Mouse (Mus musculus): ENCODE data around the gene Vav3. TPM values are rescaled to one million over a fixed set of nuclear protein-coding genes. Genes with fewer than 3 reads are reported as not detected.
A peak's percentile ranks its signal among the peaks of the same experiment; 100 is the strongest.

Vav3 gene
- 10 to 100 TPM; 13.0 to 16.5 TPM for total RNA-seq (2021)
- long read RNA-seq, full-length matches to known transcripts = 14 of 20 reads
- long read RNA-seq, partial matches to known transcripts = 4 of 20 reads
- long read RNA-seq, other reads (novel, unspliced or antisense) = 2 of 20 reads

DNA sequence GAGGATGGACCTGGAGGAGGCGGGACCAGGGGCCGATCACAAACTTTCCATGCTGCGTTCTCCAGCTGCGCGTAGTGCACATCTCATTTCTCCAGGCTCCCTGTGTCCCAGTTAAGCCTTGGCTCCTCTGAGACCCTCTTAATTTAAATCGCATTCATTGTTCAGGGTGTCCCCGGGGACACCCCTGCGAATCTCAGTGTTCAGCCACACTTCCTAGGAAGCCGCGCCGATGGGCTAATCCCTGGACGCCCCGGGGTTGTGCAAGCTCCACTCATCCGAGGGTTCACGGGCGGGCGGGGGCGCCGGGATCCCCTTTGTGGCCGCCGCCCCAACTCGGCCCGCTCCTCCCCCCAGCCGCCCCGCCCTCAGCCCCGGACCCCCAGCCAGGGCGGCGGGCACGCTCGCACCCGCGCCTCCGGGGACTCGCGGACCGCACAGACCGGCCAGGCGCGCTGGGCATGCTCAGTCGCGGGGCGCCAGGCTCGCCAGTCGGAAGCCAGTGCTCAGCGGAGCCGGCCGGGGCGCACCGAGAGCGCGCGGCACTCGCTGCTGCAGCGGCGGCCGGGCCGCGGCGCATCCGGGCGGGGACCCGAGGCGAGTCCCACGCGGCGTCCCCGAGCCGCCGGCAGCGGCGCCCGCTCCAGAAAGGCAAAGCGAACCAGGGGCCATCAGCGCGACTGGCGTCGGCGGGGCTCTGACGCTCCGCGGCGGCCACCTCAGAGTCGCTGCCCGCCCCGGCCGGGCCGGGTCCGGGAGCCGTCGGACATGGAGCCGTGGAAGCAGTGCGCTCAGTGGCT lies at the start of gene Vav3:
Gene Vav3 (plus strand): TSS at position 380 of the 797 bp plus-strand sequence.
- peak in 1 of 2 experiments; percentile 54 for DNase-seq (ENCODE audit: low spot score in 2 of 2)

DNA sequence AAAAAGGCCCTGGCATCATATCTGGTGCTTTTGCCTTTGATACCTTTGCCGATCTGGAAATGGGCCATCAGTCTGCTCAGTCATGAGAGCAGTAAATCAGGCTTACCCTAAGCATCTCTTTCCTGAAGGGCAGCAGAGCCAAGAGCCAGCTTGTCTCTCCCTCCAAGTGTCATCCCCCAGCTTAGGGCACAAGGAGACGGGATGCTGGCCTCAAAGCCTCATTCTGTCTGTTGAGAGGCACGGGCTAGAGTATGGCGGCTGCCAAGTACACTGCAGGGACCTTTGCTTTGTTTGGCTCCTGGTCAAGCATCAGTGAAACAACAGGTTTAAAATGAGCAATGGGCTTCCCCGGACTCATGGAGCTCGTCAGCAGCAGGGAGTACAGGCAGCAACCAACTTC lies 41.6 kb upstream of the Vav3 start:
- no peak for DNase-seq (ENCODE audit: low spot score in 2 of 2)

DNA sequence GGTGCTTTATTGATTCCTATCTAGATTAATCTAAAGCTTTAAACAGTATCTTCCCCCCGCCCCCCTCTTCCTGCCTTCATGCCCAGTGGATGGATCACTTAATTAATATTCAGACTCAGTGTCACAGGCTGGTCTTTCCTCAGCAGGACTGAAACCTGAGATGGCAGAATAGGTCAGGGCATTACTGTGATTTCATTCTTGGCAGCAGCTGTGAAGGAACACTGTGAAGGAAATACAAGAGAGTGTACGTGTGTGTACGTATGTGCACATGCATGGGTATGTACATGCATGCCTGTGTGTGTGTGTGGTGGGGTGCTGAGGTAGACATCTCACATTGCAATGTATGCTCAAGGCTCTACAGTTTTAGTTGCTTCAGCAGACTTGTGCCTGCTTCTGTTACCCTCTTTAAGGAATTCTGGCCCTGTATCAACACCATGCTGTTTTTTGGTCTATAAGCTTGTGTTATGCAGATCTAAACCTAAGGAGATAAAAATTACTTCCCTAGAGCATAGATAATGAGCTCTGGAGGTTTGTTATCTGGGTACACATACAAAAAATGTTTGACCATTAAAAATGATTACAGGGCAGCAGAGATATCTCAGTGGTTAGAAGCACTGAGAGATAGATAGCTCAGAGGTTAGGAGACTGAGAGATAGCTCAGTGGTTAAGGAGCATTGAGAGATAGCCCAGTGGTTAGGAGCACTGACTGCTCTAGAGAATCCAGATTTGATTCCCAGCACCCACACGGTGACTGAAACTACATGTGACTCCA lies 41.0 kb upstream of the Vav3 start:
- DNase-seq (ENCODE audit: low spot score in 2 of 2) = no peak

DNA sequence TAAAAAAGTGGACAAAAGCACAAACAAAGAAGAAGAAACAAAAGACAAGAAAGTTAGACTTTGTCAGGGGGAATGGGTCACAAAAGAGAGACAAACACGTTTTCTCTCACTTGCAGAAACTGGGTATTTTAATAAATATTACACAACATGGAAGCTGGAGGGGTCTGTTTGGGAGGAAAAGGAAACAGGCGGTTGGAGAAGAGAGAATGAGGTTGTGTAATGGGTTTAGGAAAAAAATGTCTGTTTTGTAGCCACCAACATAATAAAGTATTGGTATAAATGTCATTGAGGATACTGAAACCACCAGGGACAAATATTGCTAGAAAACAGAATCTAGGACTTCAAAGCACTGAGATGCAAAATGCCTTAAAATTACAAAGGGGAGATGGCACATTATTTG lies 38.4 kb upstream of the Vav3 start:
- DNase-seq (ENCODE audit: low spot score in 2 of 2) = no peak

DNA sequence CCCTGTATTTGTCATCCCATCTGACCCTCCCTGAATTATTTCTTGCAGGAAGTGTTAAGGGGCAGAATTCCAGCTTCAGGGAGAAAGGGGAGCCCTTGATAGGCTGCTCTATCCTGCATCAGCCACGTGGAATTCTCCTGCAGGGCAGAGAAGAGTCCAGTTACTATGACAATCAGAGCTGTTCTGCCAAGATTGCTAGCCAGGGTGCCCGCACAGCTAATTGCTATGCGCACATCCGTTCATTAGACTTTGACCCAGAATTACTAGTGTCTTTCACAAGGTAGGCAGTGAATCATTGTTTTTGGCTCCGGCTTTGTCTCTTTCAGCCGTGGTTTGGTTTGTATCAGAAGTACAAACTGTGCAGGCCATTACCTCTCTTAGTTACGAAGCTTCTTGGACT lies 33.0 kb upstream of the Vav3 start:
- DNase-seq (ENCODE audit: low spot score in 2 of 2) = peak in 1 of 2 experiments; percentile 44

DNA sequence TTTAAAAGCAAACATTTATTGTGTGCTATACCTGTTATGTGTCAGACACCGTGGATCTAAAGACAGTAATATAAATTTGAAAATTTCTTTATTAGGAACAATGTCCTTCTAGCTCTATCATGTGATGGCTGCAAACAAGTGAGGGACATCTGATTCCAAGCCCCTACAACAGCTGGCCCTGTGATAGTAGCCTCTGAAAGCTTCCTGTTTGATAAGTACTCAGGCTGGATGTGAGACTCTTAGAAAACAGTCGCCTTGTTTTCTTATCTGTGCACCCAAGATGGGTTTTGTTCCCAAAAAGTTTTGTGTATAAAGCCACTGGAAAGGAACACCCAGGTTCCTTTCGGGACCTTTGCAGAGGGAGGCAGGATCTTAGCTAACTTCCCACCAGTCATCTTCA lies 32.0 kb upstream of the Vav3 start:
- no peak for DNase-seq (ENCODE audit: low spot score in 2 of 2)

DNA sequence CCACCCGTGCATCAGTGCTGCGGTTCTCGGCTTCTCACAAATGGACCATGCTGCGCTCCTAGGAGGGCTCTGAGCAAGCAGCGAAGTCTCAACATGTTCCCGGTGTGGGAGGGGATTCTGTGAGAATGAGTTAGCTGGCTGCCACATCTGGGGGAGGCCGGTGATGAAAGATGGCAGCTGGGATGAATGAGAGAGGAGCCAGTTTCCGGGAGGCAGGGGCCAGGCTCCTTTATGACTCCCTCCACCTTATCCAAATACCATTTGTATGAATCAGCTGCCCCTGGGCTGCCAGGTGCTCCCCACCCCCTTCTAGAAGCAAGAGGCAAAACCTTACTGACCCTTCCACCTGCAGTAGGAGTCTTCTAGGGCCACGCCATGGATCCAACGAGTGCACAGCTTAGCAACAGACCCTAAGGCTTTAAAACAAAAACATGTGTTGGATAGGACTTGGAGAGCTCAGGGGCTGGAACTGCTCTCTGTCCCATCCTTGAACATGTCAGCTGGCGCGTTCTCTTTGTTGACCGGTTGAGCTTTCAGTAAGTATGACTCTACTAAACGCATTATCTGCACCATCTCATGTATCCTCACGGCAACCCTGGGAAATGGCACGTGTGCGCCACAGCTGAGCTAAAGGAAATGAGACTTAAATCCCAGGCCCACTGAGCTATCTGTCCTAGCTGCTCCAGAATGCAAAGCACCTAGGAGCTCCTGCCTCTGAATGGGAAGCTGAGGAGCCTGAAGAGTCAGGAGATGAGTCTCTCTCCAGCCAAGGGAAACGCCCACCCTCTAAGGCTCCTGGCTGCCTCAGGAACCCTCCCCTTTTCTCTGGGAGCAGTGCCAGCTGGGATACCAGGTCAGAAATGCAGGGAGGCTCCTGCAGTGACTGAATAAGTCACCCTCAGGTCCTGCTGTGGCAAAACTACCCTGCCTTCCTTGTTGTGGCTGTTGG lies 30.9 kb upstream of the Vav3 start:
- no peak for DNase-seq (ENCODE audit: low spot score in 2 of 2)

DNA sequence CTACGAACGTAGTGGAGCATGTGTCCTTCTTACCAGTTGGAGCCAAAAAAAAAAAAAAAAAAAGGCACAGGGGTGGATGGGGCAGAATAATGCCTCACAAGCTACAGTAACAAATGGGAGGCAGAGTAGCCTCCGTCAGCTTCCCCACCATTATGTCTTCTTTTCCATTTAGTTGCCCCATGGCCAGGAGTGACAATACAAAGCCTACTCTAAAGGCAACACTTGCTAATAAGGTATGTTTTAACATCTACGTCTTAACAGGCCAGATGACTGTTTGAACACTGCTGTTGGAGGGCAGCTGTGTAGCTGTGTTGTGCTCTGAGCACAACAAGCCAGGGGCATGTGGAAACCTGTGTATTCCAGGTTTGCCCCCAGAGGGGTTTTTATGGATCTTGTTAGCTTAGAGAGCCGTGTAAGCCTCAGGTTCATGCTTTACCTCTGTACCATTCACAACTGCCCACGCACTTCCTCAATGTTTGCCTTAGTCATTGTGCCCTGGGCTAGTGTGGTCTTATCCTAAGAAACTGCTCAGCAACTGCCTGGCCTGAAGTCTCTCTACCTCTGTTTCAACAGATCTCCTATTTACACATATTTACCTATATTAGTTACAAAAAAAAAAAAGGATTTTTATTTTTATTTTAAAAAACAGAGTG lies 29.2 kb upstream of the Vav3 start:
- DNase-seq (ENCODE audit: low spot score in 2 of 2) = no peak

DNA sequence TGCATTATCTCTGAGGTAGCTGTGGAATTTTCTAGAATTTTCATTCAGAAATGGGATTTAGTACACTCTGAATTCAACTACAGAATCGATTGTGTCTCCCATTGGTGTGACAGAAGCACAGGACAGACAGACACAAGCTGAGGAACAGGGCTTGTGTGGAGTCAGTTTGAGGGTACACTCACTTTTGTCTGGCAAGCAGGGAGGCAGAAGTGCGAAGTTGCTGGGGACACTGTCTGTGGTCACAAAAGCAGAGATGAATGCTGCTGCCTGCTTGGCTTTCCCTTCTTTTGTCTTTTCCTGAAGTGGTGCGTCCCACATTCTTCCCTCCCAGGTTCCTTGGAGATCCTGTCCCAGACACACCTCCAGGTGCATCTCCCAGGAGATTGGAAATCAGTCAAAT lies 28.6 kb upstream of the Vav3 start:
- DNase-seq (ENCODE audit: low spot score in 2 of 2) = no peak

DNA sequence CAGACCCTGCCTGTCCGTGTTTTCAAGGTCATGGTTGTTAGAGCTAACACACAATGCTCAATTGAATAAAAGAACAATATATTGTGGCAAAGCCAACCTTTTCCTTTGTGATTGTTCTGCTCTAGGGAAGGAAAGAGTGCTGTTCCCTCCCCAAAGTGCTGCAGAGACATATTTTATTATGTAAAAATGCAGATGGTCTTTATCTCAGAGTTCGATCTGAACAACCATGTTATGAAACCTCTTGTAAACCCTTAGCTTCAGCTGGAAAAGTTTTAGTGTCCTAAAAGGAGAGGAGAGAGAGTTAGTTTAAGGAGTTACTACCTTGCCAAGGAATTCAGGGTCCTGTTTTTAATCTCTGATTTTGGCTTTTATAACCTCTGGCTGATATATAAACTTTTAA lies 27.0 kb upstream of the Vav3 start:
- no peak for DNase-seq (ENCODE audit: low spot score in 2 of 2)

DNA sequence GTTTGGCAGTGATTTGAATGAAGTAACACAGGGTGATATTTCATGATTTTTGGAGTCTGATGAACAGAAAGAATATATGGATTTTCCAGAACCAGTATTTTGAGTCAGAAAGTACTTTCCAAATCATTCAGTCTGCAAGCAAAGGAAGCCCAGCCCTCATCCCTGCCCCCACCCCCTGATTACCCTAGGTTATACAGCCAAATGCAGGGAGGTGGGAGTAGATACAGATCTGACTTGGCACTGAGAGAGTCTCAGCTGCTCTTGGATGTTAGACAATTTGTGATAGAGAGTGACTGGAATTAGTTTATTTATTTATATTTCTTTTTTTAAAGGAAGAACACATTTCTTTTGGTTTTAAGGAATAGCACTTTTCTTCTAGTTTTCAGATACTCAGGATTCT lies 18.2 kb upstream of the Vav3 start:
- peak in 1 of 2 experiments; percentile 63 for DNase-seq (ENCODE audit: low spot score in 2 of 2)

DNA sequence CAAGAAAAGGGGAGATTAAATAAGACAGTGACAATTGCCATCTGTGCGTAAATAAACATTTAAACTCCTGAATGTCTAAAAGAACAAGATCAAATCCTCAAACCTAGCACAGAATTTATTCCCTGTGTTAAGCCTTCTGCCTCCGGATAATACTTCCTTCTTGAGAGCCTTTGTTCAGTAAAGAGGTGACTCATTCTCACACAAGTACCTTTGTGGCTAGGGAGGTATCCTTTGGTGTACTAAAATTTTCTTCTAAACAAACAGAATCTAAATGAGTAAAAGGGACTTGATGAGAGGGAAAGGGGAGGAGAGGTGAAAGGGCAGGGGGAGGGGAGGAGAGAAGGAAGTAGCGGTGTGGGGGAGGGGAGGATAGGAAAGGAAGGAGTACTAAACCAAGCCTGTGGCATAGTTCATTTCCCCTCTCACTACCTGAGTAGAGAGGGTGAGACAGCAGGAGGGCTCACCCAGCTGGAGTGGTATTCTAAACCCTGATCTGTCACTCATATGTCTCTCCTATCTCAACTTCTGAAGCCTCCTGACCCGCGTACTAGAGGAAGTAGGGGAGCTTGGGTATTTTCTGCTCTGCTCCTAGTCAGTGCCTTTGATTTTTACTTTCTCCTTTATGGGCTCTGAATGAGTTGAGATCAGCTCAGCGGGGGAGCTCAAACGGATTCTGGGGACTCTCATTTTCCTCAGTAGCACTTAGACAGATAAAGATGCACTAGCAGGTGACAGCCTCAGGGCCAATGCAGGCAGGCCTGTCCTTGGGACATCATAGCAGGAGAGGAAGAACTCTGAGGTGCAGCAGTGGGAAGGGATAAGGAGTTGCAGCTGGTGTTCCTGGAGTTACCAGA lies 16.8 kb upstream of the Vav3 start:
- no peak for DNase-seq (ENCODE audit: low spot score in 2 of 2)

DNA sequence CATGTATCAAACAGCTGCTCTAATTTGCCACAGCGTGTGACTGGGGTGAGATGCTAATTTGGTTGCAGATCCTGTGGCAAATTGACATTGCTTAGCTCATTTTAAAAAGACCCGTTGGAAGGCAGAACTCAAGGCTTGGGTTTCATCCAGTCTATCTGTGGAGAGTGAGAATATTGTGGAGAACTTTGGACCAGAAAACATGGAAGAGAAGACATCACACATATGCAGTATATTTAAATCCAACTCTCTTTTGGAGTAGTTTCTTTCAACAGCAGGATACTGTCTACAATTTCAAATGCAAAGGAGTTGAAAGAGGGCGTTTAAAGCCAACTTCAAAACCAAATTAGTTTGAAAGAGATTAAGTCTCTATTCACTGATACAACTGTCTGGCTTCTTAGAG lies 13.3 kb upstream of the Vav3 start:
- no peak for DNase-seq (ENCODE audit: low spot score in 2 of 2)

DNA sequence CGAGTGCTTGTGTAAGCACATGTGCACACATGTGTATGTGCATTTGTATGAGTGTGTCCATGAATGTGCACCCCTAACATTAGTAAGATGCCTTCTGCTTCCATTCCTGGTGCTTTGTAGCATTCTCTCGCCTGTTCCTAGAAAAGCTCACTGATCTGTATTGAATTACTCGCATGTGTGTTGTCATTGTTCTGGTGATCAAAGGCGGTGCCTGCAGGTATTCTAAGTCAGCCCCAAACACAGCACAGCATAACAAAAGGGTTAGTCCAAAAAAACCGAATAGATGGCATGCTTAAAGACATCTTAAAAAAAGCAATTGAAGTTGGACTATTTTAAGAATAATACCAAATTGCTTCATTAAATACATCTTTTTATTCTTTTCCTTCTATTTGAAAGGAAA lies 7.7 kb upstream of the Vav3 start:
- no peak for DNase-seq (ENCODE audit: low spot score in 2 of 2)

DNA sequence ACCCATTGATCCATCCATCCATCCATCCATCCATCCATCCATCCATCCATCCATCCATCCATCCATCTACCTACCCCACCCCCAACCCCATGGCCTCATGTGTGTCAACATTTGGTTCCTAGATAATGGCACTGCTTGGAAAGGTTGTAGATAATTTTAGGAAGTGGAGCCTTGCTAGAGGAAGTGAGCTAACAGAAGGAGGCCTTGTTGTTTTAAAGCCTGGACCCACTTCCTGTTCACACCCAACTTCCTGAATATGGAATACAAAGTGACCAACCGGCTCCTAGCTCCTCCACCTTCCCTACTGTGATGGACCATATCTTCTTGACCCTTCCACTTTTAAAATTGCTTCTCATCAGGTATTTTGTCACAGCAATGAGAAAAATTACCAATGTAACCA lies 5.0 kb upstream of the Vav3 start:
- no peak for DNase-seq (ENCODE audit: low spot score in 2 of 2)

DNA sequence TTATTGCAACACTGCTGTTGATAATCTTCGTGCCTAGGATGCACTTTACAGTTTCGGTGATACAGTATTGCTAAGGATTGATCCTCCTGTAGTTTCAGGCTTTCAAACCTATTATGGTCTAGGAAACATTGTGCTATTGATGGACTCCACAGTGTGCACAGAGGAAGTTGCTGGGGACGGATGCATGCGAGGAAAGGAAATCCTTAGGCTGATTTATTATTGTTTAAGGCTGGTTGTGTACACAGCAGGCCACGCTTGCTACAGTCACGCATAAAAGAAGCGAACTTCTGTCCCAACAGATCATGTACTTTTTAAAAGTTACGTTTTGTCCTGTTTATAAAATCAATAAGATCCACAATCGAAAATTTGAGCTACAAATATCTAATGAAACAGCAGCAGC lies 1.2 kb upstream of the Vav3 start:
- no peak for DNase-seq (ENCODE audit: low spot score in 2 of 2)

DNA sequence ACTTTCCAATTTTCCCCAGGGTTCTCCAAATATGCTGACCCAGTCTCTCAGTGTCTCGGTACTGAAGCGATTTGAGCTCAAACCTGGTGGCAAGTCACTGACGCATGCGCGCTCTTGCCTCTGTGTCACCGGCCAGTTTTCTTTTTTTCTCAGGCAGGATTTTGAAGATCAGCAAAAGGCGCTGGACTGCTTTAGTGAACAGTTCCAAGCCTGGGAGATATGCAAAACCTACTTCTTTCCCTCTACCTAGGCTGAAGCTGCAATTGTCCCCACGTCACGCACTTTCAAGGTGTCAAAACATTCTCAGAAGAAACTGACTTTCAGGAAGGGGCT lies 546 bp upstream of the Vav3 start:
- DNase-seq (ENCODE audit: low spot score in 2 of 2) = peak in 1 of 2 experiments; percentile 52

DNA sequence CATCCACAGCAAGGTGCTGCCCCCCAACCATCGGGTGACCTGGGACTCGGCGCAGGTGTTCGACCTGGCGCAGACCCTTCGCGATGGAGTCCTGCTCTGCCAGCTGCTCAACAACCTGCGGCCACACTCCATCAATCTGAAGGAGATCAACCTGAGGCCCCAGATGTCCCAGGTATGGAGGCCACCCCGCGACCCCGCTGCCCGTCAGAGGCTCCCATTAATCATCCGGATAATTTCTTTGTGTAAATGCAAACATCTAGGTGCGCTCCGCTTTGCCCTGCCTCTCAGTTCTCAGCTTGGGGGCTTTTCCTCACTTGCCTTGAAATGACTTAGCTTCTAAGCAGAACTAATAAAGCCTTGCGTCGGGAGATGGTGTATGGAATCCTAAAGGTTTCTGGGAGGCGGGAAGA lies 623 bp downstream of the Vav3 start:
- DNase-seq (ENCODE audit: low spot score in 2 of 2) = no peak

DNA sequence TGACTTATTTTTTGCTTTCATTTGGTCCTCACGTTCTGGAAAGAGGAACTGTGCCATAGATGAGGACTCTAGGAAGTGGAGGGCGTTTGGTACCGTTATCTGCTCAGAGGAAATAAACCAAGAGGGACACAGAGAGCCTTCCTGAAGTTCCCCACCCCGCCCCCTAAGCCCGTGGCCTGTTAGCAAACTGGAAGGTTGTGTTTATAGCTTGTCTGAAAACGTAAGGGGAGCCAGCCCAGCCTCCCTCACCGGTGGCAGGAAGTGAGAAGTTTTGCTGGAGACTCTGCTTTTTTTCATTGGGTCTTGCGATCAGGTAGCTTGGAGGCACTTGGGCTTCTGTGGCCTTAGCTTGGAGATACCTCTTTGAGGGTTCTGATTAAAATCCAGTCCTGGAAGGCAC lies 1.2 kb downstream of the Vav3 start:
- DNase-seq (ENCODE audit: low spot score in 2 of 2) = peak in 1 of 2 experiments; percentile 17
